Mouse (Mus musculus) lung, adult 18-20 months (tissue): Measurements from ENCODE around the gene Rac3.
A peak's percentile ranks its signal among the peaks of the same experiment; 100 is the strongest.

ENCODE experiments used
- DNase-seq, 2 experiments: peaks; one replicate each; pipeline ENCODE4 v3.0.0; 2022; ENCODE audit warnings: mixed read lengths in 2 of 2

Gene Rac3

DNA sequence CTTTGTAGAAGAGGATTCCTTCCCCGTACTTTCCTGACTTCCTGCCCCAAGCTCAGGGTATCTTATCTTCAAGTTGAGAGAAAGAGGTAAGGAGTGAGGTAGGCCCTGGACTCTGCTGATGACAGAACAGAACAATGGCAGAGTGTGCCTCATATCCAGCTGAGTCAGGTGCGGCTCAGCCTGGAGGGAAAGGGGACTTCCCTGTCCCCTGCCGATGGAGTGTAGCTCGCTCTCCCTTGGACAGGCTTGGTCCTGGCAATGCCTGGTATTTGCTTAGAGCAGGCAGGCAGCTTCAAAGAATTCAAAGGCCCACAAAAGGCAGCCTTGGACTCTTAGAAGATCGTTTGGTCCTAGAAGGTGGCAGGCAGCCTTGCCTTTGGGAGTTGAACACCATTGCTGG lies 15.2 kb upstream of the Rac3 start:
- DNase-seq: no peak

DNA sequence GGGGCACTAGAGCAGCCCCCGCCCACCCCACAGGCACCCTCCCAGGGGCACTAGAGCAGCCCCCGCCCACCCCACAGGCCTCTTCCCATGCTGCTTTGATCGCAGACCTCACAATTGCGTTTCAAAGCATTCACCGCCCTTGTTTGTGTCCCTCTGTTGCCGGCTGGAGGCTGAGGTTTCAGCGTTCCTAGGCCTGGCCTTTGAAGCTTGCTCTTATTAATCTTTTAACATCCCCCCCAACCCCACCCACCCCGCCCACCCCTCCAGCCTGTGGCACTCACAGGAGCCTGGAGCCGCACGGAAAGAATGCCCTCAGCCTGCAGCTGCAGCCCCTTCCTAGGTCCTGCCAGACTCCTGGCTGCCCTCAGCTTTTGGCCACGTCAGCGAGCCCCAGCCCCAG lies 14.0 kb upstream of the Rac3 start:
- no peak for DNase-seq

DNA sequence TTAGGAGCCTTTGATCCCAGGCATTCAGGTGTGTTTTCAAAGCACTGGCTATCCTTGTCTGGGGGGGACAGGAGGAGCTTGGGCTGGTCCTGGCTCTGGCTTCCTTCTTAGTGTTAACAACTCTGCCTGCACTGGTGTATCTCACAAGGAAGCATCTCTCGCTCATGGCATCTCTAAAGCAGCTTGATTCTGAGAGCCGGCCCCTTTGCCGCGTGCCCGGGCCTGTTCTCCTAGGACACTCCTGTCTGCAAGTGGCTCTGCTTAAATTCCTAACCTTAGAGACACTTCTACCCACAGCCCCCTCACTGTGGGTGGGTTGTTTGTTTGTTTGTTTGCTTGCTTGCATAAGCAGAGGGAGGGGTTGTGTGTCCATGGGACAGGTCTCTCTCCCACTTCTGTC lies 13.3 kb upstream of the Rac3 start:
- DNase-seq: no peak

DNA sequence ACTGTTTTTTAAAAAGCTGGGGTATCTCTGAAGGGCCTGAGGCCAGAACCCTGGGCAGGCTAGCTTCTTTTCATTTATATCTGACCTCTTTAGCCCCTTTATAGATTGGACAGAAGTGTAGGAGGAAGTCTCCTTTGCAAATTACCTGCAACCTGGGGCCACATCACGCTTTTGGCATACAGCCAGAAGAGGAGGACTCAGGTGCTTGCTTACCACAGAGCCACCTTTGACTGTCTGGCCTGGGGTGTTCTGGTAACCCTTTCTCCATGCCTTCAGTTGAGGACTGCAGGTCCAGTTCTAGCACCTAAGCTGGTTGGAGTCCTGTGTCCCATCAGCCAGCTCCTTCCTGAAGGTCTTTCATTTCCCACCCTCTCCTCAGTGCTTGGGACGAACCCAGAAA lies 11.7 kb upstream of the Rac3 start:
- DNase-seq: no peak

DNA sequence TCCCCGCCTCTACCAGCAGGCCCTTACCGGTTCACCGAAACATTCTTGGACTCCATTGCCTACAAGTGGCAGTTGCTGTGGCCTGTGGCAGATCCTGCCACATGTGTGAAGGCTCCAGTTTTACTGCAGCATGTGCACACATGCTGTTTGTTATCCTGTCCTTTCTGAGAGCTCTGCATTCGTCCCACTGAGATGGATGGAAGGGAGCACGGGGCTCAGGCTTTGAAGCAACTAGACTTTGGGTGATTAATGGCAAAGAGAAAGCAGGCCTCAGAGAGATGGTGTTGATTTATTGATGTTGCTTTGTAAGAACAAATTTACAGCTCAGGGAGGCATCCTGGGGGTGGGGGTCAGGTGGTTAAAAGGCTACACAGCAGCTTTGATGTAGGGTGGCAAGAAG lies 10.6 kb upstream of the Rac3 start:
- no peak for DNase-seq

DNA sequence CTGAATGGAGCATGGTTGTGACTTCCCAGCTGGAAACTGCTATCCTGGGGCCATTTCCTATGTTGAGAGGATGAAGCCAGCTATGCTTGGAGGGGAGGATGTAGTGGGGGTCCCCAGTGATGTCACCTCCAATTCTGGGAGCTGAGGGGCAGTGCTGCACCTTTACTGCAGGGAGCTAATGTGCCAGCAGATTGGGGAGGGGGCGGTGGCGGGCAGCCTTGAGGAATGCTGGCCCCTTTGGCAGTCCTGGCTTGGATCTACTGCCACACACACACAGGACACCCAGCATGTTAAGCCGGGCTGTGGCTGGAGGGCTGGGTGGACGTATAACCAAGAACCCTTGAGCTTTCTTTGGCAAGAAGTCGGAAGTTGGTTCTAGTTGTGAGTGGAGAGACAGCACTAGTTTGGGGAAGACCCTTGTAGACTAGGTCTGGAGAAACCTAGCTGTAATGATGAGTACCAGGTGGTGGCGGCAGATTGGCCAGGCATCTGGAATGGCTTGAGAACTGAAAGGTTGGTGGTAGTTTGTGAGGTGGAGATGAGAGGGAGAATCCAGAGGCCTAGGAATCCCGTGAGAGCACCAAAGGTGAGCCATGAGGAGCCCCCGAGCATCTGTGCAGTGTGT lies 9.2 kb upstream of the Rac3 start:
- no peak for DNase-seq

DNA sequence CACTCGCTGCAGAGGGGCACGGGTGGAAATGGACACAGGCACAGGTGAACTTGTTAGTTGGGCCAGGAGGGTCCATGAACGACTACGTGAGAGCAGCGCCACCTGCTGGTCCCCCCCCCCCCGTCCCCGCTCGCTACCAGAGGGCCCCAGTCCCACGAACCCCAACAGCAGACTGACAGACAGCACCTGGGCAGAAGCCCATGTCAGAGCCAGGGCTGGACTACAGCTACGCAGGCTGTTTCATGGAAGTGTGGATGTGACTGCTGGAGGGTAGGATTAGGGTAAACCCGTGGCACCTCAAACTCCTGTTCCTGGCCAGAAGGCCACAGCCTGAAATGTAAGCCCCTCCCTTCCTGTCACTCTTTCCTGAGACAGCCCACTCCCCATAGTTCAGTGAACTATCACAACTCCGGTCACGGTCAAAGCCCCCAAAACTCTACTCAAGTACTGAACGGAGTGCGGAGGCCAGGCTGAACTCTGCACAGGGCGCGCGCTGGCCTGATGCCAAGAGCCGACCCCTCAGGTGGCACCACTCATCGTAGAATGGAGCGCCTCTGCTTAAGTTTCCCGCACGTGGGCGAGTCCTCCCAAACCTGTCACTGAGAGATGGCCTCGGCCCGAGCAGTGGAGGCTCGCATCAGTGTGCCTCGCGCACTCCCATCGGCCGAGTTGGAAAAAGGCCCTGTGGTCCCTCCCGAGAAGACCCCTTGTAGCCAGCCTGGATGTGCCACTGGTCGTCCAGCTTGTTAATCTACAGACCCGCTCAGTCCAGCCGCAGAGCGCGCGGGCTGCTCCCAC lies 8.3 kb upstream of the Rac3 start:
- DNase-seq: peak; percentile 46 to 56

DNA sequence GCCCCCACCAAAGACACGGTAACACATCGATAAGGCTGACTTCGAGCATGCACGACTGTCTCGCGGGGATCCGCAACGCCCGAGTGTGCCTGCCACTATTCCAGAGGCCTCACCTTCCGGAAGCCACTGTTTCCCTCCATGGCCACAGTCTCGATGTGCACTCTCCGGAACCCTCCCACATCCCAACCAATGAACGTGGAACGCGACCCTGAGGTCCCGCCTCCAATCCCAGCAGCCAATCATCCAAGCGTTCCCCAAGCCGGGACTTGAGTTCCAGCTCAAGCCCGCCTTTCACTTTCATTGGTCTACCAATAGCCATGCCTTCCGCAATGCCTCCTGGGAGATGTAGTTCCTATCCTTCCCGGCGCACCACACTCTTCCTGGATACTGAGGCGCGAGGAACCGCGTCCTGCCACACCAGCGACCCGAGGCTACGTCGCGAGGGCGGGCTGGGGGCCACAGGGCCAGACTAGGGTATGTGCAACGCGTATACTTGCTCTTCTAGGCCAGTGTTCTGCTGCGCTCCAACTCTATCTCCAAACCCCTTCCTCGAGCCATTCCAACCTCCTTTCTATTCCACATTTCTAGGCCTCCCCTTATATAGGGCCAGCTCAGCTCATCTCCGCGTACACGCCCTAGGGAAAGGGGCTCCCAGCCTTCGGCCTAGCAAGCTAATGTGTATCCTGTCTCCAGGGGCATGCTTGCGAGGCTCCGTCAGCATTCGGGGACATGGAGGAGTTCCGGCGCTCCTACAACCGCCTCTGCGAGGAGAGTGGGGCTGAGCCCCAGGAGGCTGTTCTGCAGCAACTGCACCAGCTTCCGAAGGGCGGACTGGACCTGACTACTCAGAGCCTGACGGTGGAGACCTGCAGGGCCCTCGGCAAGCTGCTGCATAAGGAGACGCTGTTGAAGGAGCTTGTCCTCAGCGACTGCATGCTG lies 7.4 kb upstream of the Rac3 start, which contains the start of the genes Cenpx and Lrrc45:
Gene Cenpx (minus strand): TSS at position 159 of the 939 bp plus-strand sequence.
Gene Lrrc45 (plus strand): TSS at position 346 of the 939 bp plus-strand sequence.
- peak; percentile 99 for DNase-seq

DNA sequence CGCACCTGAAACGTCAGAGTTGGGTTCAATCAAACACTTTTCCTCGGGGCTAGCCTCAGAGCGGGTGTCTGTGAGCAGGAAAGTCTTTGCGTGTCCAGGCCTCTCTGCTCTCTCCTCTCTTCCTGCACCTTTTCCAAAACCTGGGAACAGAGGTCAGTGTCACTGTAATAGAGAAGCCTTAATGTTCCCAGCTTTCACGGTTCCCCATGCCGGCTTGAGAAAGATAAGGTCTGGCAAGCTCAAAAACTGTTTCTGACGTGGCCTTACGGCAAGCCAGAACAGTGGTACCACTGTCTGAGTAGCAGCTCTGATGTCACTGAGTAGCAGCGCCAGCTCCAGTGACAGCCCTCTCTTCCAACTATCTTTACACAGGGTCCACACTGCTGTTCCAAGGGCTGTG lies 6.7 kb upstream of the Rac3 start:
- no peak for DNase-seq

DNA sequence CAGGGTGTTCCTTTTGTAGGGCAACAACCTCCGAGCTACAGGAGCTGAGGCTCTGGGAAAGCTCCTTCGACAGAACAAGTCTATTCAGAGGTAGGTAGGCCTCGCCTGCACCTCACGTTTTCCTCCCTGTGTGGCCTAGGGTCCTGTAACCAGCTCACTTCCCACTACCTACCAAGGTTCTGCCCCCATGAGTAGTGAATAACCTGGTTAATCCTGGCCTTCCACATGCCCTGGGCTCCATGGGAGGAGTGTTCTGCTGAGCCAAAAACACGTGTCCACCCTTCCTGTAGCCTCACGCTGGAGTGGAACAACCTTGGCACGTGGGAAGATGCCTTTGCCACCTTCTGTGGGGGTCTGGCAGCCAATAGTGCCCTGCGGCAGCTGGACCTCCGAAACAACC lies 6.1 kb upstream of the Rac3 start:
- DNase-seq: no peak

DNA sequence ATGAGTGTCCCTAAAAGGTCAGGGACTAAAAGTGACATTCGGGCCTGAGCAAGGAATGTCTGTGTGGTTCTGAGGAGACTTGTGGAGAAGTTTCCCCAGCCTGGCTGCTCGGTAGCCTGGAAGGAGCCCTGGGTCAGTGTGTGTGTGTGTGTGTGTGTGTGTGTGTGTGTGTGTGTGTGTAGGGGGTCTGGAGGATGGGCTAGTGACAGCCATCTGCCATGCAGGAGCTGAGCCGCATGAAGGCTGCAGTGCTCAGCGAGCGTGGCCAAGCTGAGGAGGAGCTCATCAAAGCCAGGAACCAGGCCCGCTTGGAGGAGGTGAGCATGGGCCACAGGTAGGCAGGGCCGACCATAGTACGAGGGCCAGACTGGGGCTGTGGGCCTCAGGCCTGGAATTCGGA lies 2.0 kb upstream of the Rac3 start:
- DNase-seq: no peak

DNA sequence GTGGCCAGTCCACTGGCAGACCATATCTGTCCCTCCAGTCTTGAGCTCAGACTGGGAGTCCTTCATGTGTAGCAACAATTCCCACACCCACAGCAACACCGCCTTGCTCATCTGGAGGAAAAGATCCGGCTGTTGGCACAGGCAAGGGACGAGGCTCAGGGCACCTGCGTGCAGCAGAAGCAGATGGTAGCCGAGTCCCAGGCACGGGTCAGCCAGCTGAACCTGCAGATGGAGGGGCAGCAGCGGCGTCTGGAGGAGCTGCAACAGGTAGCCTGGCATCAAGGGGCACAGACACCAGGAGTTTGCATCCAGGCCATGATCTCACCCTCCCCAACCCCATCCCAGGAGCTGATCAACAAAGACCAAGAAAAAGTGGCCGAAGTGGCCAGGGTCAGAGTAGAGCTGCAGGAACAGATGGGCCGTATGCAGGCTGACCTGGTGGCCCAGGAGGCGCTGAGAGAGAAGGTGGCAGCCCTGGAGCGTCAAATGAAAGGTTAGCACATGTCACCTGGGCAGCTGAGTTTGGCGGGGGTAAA lies 1.4 kb upstream of the Rac3 start:
- no peak for DNase-seq

DNA sequence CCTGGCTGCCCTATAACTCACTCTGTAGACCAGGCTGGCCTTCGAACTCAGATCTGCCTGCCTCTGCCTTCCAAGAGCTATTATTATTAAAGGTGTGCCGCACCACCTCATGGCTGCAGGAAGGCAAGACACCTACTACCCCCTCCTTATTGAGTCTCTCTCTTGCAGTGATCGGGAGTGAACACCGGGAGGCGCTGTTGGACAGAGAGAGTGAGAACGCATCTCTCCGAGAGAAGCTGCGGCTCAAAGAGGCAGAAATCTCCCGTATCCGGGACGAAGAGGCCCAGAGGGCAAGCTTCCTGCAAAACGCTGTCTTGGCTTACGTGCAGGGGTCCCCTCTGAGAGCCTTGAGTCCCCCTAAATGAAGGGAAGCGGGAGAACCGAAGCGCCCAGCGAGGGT lies 820 bp upstream of the Rac3 start:
- peak; percentile 91 to 92 for DNase-seq

DNA sequence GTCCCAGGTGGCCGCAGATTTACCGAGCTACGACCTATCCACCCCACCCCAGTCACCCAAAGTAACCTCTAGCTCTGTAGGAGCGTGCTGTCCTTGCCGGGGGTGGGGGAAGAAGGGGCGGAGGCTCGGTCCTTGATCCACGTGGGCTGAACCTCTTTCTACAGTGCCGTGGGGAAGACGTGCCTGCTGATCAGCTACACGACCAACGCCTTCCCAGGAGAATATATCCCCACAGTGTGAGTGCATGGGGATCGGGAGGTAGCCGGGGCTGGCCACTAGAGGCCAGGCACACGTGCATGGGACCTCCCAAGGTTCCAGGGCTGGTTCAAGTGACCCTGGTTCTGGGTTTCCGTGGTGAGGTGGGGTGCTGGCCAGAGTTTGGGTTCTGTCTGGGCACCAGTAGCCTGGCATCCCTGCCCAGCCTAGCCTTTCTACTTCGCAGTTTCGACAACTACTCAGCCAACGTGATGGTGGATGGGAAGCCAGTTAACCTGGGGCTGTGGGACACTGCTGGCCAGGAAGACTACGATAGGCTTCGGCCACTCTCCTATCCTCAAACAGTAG lies 879 bp downstream of the Rac3 start:
- no peak for DNase-seq

DNA sequence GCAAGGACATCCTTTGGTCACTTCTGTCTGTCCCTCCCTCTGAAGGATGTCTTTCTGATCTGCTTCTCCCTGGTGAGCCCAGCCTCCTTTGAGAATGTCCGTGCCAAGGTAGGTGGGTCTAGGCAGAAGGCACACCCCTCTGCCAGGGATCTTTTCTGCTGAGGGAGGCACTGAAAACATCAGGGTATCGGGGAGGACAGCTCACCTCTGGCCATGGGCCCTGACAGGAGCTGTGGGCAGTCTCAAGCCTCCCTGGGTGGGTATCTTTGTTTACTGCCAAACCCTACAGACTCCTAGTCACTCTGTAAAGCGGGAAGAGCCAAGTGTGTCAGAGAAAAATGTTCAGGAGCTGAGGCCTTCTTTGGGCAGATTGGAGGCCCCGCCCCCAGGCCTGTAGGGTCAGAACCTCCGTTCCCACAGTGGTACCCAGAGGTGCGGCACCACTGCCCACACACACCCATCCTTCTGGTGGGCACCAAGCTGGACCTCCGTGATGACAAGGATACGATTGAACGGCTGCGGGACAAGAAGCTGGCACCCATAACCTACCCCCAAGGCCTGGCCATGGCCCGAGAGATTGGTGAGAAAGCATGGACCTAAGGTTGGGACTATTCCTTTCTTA lies 1.6 kb downstream of the Rac3 start:
- peak; percentile 54 to 65 for DNase-seq

DNA sequence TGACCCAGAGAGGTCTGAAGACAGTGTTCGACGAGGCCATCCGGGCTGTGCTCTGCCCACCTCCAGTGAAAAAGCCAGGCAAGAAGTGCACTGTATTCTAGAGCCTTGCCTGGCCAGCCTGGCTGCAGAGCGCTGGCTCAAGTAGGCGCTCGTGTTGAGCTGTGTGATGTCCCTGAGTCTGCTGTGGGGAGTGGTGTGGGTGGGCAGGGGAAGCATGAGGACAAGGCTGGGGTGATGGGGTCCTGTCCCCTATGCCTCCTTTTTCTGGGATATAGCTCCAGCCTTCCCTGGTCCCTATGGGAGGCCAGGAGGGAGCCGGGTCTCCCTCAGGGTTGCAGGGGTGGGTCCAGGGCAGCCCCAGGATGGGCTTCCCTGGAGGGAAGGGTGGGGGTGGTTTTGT lies 2.2 kb downstream of the Rac3 start:
- no peak for DNase-seq

DNA sequence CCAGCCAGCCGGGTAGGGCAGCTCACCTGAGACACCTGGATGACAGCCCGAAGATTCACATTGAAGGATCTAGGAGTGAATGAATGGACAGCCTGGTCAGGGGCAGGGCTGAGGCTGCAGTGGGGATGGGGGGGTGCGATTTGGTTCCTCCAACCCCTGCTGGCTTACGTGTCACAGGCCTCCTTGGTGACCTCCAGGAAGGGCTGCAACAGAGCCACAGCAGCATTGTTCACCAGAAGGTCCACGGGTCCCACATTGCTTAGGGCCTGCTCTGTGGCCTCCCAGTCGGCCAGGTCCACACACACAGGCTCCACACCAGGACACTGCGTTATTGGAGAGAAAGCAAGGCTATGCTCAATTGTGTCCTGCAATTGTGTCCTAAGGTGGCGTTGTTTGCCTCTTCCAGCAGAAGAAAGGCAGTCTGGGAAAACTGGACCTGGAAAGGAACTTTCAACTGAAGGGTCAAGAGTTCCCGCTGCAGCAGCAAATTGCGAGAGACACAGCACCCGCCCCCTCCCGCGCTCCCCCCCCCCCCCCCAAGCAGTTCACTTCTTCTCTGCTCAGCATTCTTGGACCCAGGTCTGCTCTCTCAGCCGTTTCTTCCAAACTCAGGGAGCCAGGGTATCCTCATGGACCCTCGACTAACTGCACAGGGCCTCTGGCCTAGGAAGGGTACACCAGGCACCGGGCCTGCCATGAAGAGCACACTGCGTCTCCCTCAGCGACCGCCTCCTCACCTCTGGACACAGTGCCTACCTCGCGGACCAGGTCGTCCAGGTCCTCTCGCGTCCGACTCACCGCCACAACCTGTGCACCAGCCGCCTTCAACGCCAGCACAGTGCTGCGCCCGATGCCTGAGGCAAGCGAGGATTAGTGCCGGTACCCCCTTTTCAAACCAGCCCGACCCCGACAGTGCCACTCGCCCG lies 5.2 kb downstream of the Rac3 start:
- no peak for DNase-seq

DNA sequence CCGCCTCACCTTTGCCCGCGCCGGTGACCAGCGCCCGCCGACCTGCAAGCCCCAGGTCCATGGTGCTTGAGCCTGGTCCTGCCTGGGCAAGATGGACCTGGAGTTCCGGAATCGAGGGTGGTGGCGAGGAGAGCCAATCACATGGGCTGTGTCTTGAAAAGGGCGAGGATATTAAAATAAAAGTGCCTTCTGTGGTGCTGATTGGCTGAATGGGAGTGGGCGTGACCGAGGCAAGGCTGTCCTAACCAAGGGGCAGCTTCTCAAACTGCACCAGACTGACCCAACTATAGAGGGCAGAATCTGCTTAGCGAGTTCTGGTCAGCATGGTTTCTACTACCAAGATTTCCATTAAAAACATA lies 5.9 kb downstream of the Rac3 start, which contains the start of gene Dcxr:
Gene Dcxr (minus strand): TSS at position 113 of the 359 bp plus-strand sequence.
- DNase-seq: peak; percentile 97

DNA sequence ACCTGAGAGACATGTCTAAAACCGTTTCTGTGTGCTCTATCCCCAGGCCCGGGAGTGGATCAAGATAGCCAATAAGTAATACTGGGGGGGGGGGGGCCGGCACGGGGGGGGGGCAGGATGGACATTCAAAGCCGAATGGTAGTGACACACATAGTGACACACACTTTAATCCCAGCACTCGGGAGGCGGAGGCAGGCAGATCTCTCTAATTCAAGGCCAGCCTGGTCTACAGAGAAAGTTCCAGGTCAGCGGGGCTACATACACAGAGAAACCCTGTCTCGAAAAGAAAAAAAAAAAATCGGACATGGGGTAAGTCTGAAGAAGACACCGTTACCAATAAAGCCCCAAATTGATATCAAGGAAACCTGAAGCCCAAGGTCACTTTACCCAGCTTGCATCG lies 6.3 kb downstream of the Rac3 start:
- DNase-seq: peak in 1 of 2 experiments; percentile 64

DNA sequence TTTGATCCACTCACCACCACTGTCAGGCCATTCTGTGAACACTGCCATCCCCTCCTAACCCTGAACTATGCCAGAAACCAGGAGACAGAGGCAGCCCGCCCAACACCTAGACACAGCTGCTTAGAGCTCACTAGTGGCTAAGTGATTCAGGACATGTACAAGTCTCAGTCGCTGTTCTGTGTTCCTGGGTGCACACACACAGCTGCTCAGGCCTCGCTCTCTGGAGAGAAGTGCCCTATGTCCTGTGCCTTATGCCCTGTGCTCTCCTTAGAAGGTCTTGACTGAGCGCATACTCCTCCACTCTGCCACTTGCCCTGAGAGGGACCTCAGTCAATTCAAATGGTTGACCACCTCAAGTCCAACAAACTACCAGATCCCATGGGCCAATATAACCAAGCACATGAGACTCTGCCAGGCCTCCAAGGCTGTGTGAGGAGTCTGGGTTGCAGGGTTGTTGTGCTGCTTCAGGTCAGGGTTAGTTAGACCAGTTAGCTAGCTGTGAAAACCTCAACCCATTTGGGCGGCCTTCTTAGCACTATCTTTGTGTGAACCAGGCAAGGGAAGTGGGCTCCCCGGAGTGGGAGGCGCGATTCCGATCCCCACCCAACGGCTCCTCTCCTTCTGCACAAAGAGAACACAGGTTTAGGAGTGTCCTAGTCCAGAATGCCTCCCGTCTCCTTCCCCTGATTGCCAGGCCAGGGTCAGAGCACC lies 7.4 kb downstream of the Rac3 start:
- no peak for DNase-seq
